Mouse (Mus musculus) hindbrain, embryonic 12.5 days (tissue): ENCODE measurements around the gene Rhoa. TPM values are rescaled to one million over a fixed set of nuclear protein-coding genes. Genes with fewer than 3 reads are reported as not detected.
"Not testable (repeated sequence)": the region's sequence is repeated elsewhere in the genome, so short reads cannot be mapped to it uniquely, and the experiment has no call there.

Experiments
- ATAC-seq: fragments of 200-750 bp; cut with Nextera tagmentation; 2 replicates; pipeline ENCODE4 v1.8.0; 2017; ENCODE audit warnings: moderate TSS enrichment; ENCODE audit not compliant: low FRiP score
- H3K27ac ChIP-seq: fragments of 300-500 bp; sonication (generic); 2 replicates; pipeline ENCODE4 v1.5.1; 2016; ENCODE audit warnings: mild to moderate bottlenecking
- H3K27me3 ChIP-seq: fragments of 300-500 bp; sonication (generic); 2 replicates; pipeline ENCODE4 v1.6.1; 2016; ENCODE audit warnings: mild to moderate bottlenecking
- H3K36me3 ChIP-seq: fragments of 300-500 bp; sonication (generic); 2 replicates; pipeline ENCODE4 v1.6.1; 2016; ENCODE audit warnings: mild to moderate bottlenecking
- H3K4me1 ChIP-seq: fragments of 300-500 bp; sonication (generic); 2 replicates; pipeline ENCODE4 v1.6.1; 2016
- H3K4me2 ChIP-seq: fragments of 300-500 bp; sonication (generic); replicated peaks from 2 replicates; pipeline ENCODE4 v1.6.1; 2016; ENCODE audit warnings: mild to moderate bottlenecking
- H3K4me3 ChIP-seq: fragments of 300-500 bp; sonication (generic); 2 replicates; pipeline ENCODE4 v1.5.1; 2016; ENCODE audit warnings: mild to moderate bottlenecking
- H3K9ac ChIP-seq: fragments of 300-500 bp; sonication (generic); 2 replicates; pipeline ENCODE4 v1.6.1; 2016; ENCODE audit warnings: mild to moderate bottlenecking, moderate library complexity
- H3K9me3 ChIP-seq: fragments of 300-500 bp; sonication (generic); replicated peaks from 2 replicates; pipeline ENCODE4 v1.6.1; 2016; ENCODE audit warnings: mild to moderate bottlenecking
- WGBS: fragments of 180-500 bp; shearing (Covaris S2); methylation state at CpG from one replicate; pipeline ENCODE4 v1.1.7; 2016; 5-methylcytosine and 5-hydroxymethylcytosine counted together
- polyA plus RNA-seq: library from polyadenylated mRNA; unstranded; fragments of >200 nt; fragmentation: Nextera tagmentation; extraction: Ambion mirVana; gene quantifications from 2 replicates; pipeline ENCODE4 v1.2.1, GENCODE M21; 2016

The Rhoa gene
- polyA plus RNA-seq = 332 and 340 TPM in 2 replicates

- H3K36me3 ChIP-seq = peaks cover 28% of the 10 kb centered on the region
- no peaks in the 10 kb centered on the region for H3K27me3 ChIP-seq
- H3K9me3 ChIP-seq = no peaks in the 10 kb centered on the region
- peaks cover 31% of the 10 kb centered on the region for H3K4me1 ChIP-seq
- WGBS = under 1% methylated on average over 81 of the region's 81 CpGs
- ATAC-seq = peak; percentile 98
- H3K9ac ChIP-seq = peak within 1 kb of the TSS; percentile 94
- peak within 1 kb of the TSS; percentile 93 for H3K4me3 ChIP-seq
- peak within 1 kb of the TSS; percentile 84 for H3K4me2 ChIP-seq
- H3K27ac ChIP-seq = peak within 1 kb of the TSS; percentile 99
Observed at GRCm38 (mm10) chr9:108305629-108306520, at the start of gene Rhoa, which contains the start of gene Tcta. Rhoa (plus strand) TSS chr9:108306129. Tcta (minus strand) TSS chr9:108306160.

GRCm38 (mm10) chr9:108260526-108260925 is 45.4 kb upstream of the Rhoa start:
- no peaks in the 10 kb centered on the region for H3K27me3 ChIP-seq

DNA sequence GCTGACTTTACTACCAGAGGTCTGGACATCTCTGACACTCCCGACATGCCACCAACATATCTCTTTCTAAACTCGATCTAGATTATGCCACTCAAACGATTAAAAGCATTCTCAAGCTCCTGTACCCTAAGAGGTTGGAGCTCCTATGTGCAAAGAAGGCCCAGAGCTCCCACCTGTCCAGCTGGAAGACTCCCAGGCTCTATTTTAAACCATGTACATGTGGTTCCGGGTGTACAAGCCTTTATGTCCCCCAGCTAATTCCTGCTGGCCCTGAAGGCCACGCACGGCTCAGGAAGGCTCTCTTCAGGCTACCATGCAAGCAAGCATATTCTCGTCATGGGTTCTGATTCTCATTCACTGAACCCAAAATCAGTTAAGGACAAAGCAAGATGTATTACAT is 44.1 kb upstream of the Rhoa start:
- H3K4me2 ChIP-seq = peak overlapping the region; percentile 75
- no peak overlapping the region for H3K27ac ChIP-seq
- no peaks in the 10 kb centered on the region for H3K36me3 ChIP-seq
- H3K4me1 ChIP-seq = peaks cover 21% of the 10 kb centered on the region
- WGBS = 81% methylated on average over 7 of the region's 7 CpGs
- H3K9ac ChIP-seq = peak overlapping the region; percentile 91; the same call in 1 of the 2 replicates
- H3K27me3 ChIP-seq = no peaks in the 10 kb centered on the region
- H3K9me3 ChIP-seq = no peaks in the 10 kb centered on the region
- no peak for ATAC-seq
- no peak overlapping the region for H3K4me3 ChIP-seq

More at GRCm38 (mm10) chr9:108260526-108260925, 45.4 kb upstream of the Rhoa start:
- Histone ChIP-seq H3K4me2 (no peak overlapping the region), H3K36me3 (no peaks in the 10 kb centered on the region), H3K4me3 (no peak overlapping the region), H3K9me3 (no peaks in the 10 kb centered on the region), H3K9ac (no peak overlapping the region), H3K27ac (no peak overlapping the region), H3K4me1 (peaks cover 21% of the 10 kb centered on the region)
- 89% methylated on average over 4 of the region's 4 CpGs for WGBS
- ATAC-seq = no peak

GRCm38 (mm10) chr9:108262494-108263049 is 43.4 kb upstream of the Rhoa start:
- H3K4me3 ChIP-seq = peak overlapping the region; percentile 93
- H3K36me3 ChIP-seq = no peaks in the 10 kb centered on the region
- peak overlapping the region; percentile 75 for H3K4me2 ChIP-seq
- ATAC-seq = no peak
- no peaks in the 10 kb centered on the region for H3K27me3 ChIP-seq
- H3K4me1 ChIP-seq = peaks cover 21% of the 10 kb centered on the region
- H3K9me3 ChIP-seq = no peaks in the 10 kb centered on the region
- H3K9ac ChIP-seq = peak overlapping the region; percentile 91
- H3K27ac ChIP-seq = peak overlapping the region; percentile 93; the same call in 1 of the 2 replicates
- WGBS = 48% methylated on average over 11 of the region's 11 CpGs

DNA sequence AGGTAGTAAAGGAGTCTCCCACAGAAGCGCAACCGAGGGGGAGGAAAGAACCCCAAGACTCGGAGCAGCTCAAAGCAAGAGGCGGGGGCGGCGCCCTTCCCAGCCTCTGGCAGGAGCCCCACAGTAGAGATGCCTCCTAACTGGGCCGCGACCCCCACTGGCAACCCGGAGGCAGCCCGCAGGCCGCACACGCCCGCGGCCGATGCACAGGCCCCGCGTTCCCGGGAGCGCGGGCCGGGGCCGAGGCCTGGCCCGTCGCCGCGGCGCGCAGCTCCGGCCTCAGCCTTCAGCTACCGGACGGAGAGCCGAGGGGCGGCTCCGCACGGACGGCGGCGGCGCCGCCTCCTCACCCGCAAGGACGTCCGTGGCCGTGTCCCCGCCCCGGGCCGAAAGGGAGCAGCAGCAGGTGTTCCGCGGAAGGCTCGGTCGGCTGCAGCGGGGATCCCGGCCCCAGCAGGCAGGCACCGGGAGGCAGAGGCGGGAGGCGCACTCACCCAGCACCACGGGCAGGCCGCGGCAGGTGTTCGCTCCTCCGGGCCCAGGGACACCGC is 42.7 kb upstream of the Rhoa start:
- under 1% methylated on average over 49 of the region's 62 CpGs for WGBS

GRCm38 (mm10) chr9:108263690-108264190 is 42.2 kb upstream of the Rhoa start, which contains the start of gene Dag1:
Dag1 (minus strand) TSS chr9:108263958.
- under 1% methylated on average over 70 of the region's 71 CpGs for WGBS
- Histone ChIP-seq H3K9me3 (no peaks in the 10 kb centered on the region), H3K36me3 (no peaks in the 10 kb centered on the region), H3K27ac (peak within 1 kb of the TSS; percentile 93), H3K9ac (peak within 1 kb of the TSS; percentile 91), H3K4me1 (peaks cover 21% of the 10 kb centered on the region), H3K4me3 (peak within 1 kb of the TSS; percentile 93), H3K4me2 (peak within 1 kb of the TSS; percentile 75), H3K27me3 (no peaks in the 10 kb centered on the region)
- peak; percentile 99 for ATAC-seq

More for the DNA sequence above, 42.7 kb upstream of the Rhoa start:
- no peaks in the 10 kb centered on the region for H3K27me3 ChIP-seq
- H3K36me3 ChIP-seq = no peaks in the 10 kb centered on the region
- peaks cover 21% of the 10 kb centered on the region for H3K4me1 ChIP-seq
- peak overlapping the region; percentile 91 for H3K9ac ChIP-seq
- ATAC-seq = peak; percentile 67
- H3K27ac ChIP-seq = peak overlapping the region; percentile 93
- H3K4me3 ChIP-seq = peak overlapping the region; percentile 93
- H3K4me2 ChIP-seq = peak overlapping the region; percentile 75
- H3K9me3 ChIP-seq = no peaks in the 10 kb centered on the region

GRCm38 (mm10) chr9:108264191-108264921 is 41.6 kb upstream of the Rhoa start:
- peak overlapping the region; percentile 91 for H3K9ac ChIP-seq
- H3K4me2 ChIP-seq = peak overlapping the region; percentile 75
- no peaks in the 10 kb centered on the region for H3K36me3 ChIP-seq
- H3K4me3 ChIP-seq = peak overlapping the region; percentile 93
- 20% methylated on average over 10 of the region's 10 CpGs for WGBS
- peak overlapping the region; percentile 93 for H3K27ac ChIP-seq
- H3K27me3 ChIP-seq = no peaks in the 10 kb centered on the region
- H3K9me3 ChIP-seq = no peaks in the 10 kb centered on the region
- ATAC-seq = peak; percentile 67
- H3K4me1 ChIP-seq = peaks cover 21% of the 10 kb centered on the region

- 63% methylated on average over 10 of the region's 10 CpGs for WGBS
- Histone ChIP-seq H3K36me3 (no peaks in the 10 kb centered on the region), H3K9ac (no peak overlapping the region), H3K4me2 (no peak overlapping the region), H3K27me3 (no peaks in the 10 kb centered on the region), H3K9me3 (no peaks in the 10 kb centered on the region), H3K4me1 (peaks cover 20% of the 10 kb centered on the region), H3K27ac (no peak overlapping the region), H3K4me3 (no peak overlapping the region)
- ATAC-seq = no peak
Observed at GRCm38 (mm10) chr9:108266261-108266935, 39.5 kb upstream of the Rhoa start.

GRCm38 (mm10) chr9:108267691-108268090 is 38.2 kb upstream of the Rhoa start:
- ATAC-seq = no peak
- Histone ChIP-seq H3K4me1 (peaks cover 7% of the 10 kb centered on the region), H3K9ac (no peak overlapping the region), H3K27me3 (no peaks in the 10 kb centered on the region), H3K27ac (no peak overlapping the region), H3K36me3 (no peaks in the 10 kb centered on the region), H3K9me3 (no peaks in the 10 kb centered on the region), H3K4me3 (no peak overlapping the region), H3K4me2 (no peak overlapping the region)
- WGBS = 85% methylated on average over 7 of the region's 7 CpGs

DNA sequence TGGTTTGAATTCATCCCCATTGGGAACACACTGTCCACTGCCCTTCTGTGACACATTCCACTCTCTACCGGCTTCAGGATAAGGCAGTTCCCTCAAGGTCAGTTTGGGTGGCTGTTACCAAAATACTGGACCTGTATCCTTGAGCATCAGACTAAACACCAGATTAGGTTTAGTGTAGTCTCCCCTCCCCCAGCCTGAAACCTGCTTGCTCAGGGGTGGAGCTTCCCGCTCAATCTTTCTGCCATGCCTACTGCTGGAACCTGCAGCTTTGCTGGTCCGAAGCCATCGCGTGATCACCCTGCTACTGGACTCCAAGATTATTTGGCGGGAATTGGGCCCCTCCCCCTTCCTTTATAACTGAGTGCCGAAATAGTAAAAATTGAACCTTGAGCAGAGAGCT is 37.2 kb upstream of the Rhoa start:
- not testable (repeated sequence) for ATAC-seq
- WGBS = 83% methylated on average over 7 of the region's 7 CpGs

GRCm38 (mm10) chr9:108271941-108272340 is 34.0 kb upstream of the Rhoa start:
- H3K27ac ChIP-seq = no peak overlapping the region
- H3K4me3 ChIP-seq = no peak overlapping the region
- H3K9ac ChIP-seq = no peak overlapping the region
- H3K36me3 ChIP-seq = no peaks in the 10 kb centered on the region
- WGBS = 32% methylated on average over 2 of the region's 2 CpGs
- H3K9me3 ChIP-seq = no peaks in the 10 kb centered on the region
- H3K4me2 ChIP-seq = no peak overlapping the region
- no peak for ATAC-seq
- H3K4me1 ChIP-seq = no peaks in the 10 kb centered on the region
- H3K27me3 ChIP-seq = no peaks in the 10 kb centered on the region

More for the DNA sequence above, 37.2 kb upstream of the Rhoa start:
- H3K4me1 ChIP-seq, H3K9me3 ChIP-seq, H3K4me2 ChIP-seq, H3K9ac ChIP-seq, H3K27me3 ChIP-seq, H3K36me3 ChIP-seq, H3K27ac ChIP-seq, H3K4me3 ChIP-seq: not testable (repeated sequence)
